Mouse (Mus musculus) MEL (cell line): ENCODE results near the gene Bach2.

Source experiments
- CTCF ChIP-seq, 3 experiments: IDR thresholded peaks in 2 of 3; conservative IDR thresholded peaks in 1 of 3; 2 replicates each; pipeline ENCODE4 v1.5.1; 2011 to 2012; ENCODE audit warnings: low read length in 3 of 3, low read depth in 2 of 3, mild to moderate bottlenecking in 2 of 3, improper control_type of control experiment in 1 of 3, inconsistent platforms in 1 of 3, mixed read lengths in 1 of 3, moderate library complexity in 1 of 3; ENCODE audit not compliant: control insufficient read depth in 1 of 3, insufficient read depth in 1 of 3, poor library complexity in 1 of 3, severe bottlenecking in 1 of 3
- EP300 ChIP-seq, 2 experiments: IDR thresholded peaks; 2 replicates each; pipeline ENCODE4 v1.6.1; 2011; ENCODE audit warnings: improper control_type of control experiment in 2 of 2, low read length in 2 of 2, low read depth in 1 of 2, mild to moderate bottlenecking in 1 of 2
- MAZ ChIP-seq: IDR thresholded peaks from 2 replicates; pipeline ENCODE4 v1.6.1; 2012; ENCODE audit warnings: low read depth, mild to moderate bottlenecking, inconsistent platforms, low read length, improper control_type of control experiment
- ZNF384 ChIP-seq: IDR thresholded peaks from 2 replicates; pipeline ENCODE4 v1.6.1; 2012; ENCODE audit warnings: low read depth, mild to moderate bottlenecking, inconsistent platforms, low read length, improper control_type of control experiment

DNA sequence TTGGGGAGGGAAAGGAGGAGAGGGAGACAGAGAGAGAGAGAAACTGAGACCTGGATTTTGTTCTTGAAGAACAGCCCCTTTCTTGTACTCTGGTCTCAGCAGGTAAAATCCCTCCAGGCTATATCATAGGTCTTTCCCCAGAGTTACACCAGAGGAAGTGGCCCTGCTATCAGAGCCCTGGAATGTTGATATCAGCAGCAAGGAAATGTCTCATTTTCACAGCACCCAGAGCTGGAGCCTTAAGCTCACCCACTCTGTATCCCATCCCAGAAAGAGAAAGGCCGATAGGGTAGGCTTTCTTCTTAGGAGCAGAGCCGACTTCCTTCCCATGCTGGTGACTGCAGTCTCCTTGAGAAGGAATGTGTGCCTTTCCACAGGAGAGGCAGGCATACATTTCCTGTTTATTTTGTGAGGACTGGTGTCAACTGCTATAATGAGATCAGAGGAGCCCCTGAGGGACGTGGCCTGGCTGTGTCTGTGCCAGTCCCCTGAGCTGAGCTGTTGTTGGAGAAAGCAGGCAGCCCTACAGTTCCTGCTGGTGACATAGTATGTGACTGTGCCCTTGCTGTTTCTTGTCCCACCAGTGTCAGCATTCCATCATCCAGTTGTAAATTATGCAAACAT lies 67.7 kb downstream of the Bach2 start:
- TF ChIP-seq CTCF (IDR thresholded peaks at IDR 0.05 in 2 of 3, conservative IDR thresholded peaks at IDR 0.05 in 1 of 3; ENCODE audit: control insufficient read depth in 1 of 3, insufficient read depth in 1 of 3, low read depth in 2 of 3, low read length in 3 of 3, poor library complexity in 1 of 3, severe bottlenecking in 1 of 3) (no peak), MAZ (no peak), EP300 (IDR thresholded peaks at IDR 0.05; ENCODE audit: low read depth in 1 of 2, low read length in 2 of 2) (no peak), ZNF384 (no peak)
